Mouse (Mus musculus) CH12.LX (cell line): ENCODE data around the gene Igsf10.

Source experiments
- CHD1 ChIP-seq: IDR thresholded peaks from 2 replicates; pipeline ENCODE4 v1.6.1; 2012; ENCODE audit warnings: low read depth, low read length, improper control_type of control experiment, inconsistent platforms
- CTCF ChIP-seq, 2 experiments: IDR thresholded peaks in 1 of 2; conservative IDR thresholded peaks in 1 of 2; 2 replicates each; pipeline ENCODE4 v1.5.1; 2011 to 2012; ENCODE audit warnings: low read depth in 2 of 2, low read length in 2 of 2, improper control_type of control experiment in 1 of 2, inconsistent platforms in 1 of 2, mild to moderate bottlenecking in 1 of 2, moderate library complexity in 1 of 2
- EP300 ChIP-seq: IDR thresholded peaks from 2 replicates; pipeline ENCODE4 v1.6.1; 2011; ENCODE audit warnings: low read length, improper control_type of control experiment
- MAFK ChIP-seq: IDR thresholded peaks from 2 replicates; pipeline ENCODE4 v1.6.1; 2011; ENCODE audit warnings: low read length, improper control_type of control experiment; ENCODE audit not compliant: insufficient replicate concordance
- MYC ChIP-seq: IDR thresholded peaks from 2 replicates; pipeline ENCODE4 v1.6.1; 2011; ENCODE audit warnings: low read depth, mild to moderate bottlenecking, improper control_type of control experiment, low read length
- POLR2A ChIP-seq: IDR thresholded peaks from 2 replicates; pipeline ENCODE4 v1.6.1; 2011; ENCODE audit warnings: low read depth, mild to moderate bottlenecking, improper control_type of control experiment, low read length
- RCOR1 ChIP-seq: conservative IDR thresholded peaks from 2 replicates; pipeline ENCODE4 v1.6.1; 2012; ENCODE audit warnings: low read depth, mild to moderate bottlenecking, inconsistent platforms, low read length, improper control_type of control experiment
- ZKSCAN1 ChIP-seq: IDR thresholded peaks from 2 replicates; pipeline ENCODE4 v1.6.1; 2012; ENCODE audit warnings: low read depth, inconsistent platforms, low read length, improper control_type of control experiment, borderline replicate concordance
- ZMIZ1 ChIP-seq: IDR thresholded peaks from 2 replicates; pipeline ENCODE4 v1.6.1; 2012; ENCODE audit warnings: low read depth, mild to moderate bottlenecking, inconsistent platforms, low read length, improper control_type of control experiment
- ZNF384 ChIP-seq: IDR thresholded peaks from 2 replicates; pipeline ENCODE4 v1.6.1; 2012; ENCODE audit warnings: low read depth, low read length, improper control_type of control experiment, inconsistent platforms

- TF ChIP-seq CTCF (conservative IDR thresholded peaks at IDR 0.05 in 1 of 2, IDR thresholded peaks at IDR 0.05 in 1 of 2; ENCODE audit: low read depth in 2 of 2, low read length in 2 of 2): no peak
- TF ChIP-seq RCOR1: no peak
- no peak for TF ChIP-seq POLR2A
- TF ChIP-seq MYC: no peak
- TF ChIP-seq EP300: no peak
- TF ChIP-seq ZMIZ1: no peak
- TF ChIP-seq ZKSCAN1: no peak
- TF ChIP-seq ZNF384: no peak
- no peak for TF ChIP-seq MAFK
- TF ChIP-seq CHD1: no peak
Observed at GRCm38 (mm10) chr3:59344065-59344905, at the start of gene Igsf10.
